Comparison of ENCODE assay signal across 9 mouse cellular contexts in the genomic region with DNA sequence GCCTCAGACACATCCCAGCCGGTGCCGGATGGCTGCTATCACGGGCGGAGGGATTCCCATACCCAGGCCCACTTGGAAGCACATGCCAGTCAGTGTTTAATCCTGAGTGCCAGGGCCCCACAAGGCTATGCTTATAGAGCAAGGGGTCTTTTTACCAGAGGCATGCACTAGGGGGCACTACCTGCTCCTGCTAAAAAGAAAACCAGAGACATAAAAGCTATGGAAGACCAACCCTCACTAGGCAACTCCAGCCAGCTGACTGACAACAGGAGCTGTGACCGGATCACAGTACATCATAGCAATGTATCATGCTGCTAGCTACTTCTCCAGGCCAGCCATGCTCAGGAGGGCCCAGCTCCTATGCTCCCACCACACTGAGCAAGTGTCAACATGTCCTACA. TPM values are rescaled to one million over a fixed set of nuclear protein-coding genes. Genes with fewer than 3 reads are reported as not detected.
A peak's percentile ranks its signal among the peaks of the same experiment; 100 is the strongest.
DNase-seq lines count a peak whose midpoint lies in the region; ATAC-seq and TF ChIP-seq lines count a peak whose summit lies in the region.
"Had no signal": no experiment of that assay in that cellular context is flagged by ENCODE, and none has a peak within 500 bp of the region (broad histone marks: within the 10 kb centered on the region; RNA-seq: fewer than 3 reads in every experiment).

No protein-coding gene starts in this region.

- H3K27ac ChIP-seq in hindbrain, embryonic 13.5 days: peak overlapping the region; percentile 72
- H3K27ac ChIP-seq in limb, embryonic 11.5 days (replicated peaks; ENCODE audit: low read depth, low read length): no peak overlapping the region
- no peak overlapping the region for H3K27ac ChIP-seq in midbrain, embryonic 14.5 days (replicated peaks; ENCODE audit: low read depth, low read length)
- no peak overlapping the region for H3K27ac ChIP-seq in stomach, postnatal 0 days (replicated peaks)

- no peaks in the 10 kb centered on the region for H3K27me3 ChIP-seq in hindbrain, embryonic 13.5 days
- H3K27me3 ChIP-seq in limb, embryonic 11.5 days (ENCODE audit: control insufficient read depth, insufficient read depth, low read length): no peaks in the 10 kb centered on the region
- no peaks in the 10 kb centered on the region for H3K27me3 ChIP-seq in midbrain, embryonic 14.5 days (ENCODE audit: control insufficient read depth, insufficient read depth, low read length)
- no peaks in the 10 kb centered on the region for H3K27me3 ChIP-seq in stomach, postnatal 0 days (ENCODE audit: control insufficient read depth, insufficient read depth, low read length)
- H3K27me3 ChIP-seq: megakaryocyte, embryonic 14.5 days had no signal

- DNase-seq in right cerebral cortex, adult 2 months (ENCODE audit: low spot score in 2 of 2): peak; percentile 62 to 74
- DNase-seq in right cerebral cortex, postnatal 25 days: no peak
- DNase-seq in cerebellum, adult 8-10 months: peak; percentile 74
- DNase-seq in gastrocnemius, adult 18-20 months (ENCODE audit: low spot score): peak; percentile 77
- DNase-seq in limb, embryonic 11.5 days (ENCODE audit: low spot score): peak; percentile 78
- DNase-seq in midbrain, embryonic 14.5 days: peak; percentile 87
- DNase-seq in stomach, postnatal 0 days (ENCODE audit: low spot score): peak; percentile 58

- H3K9ac ChIP-seq in hindbrain, embryonic 13.5 days: no peak overlapping the region
- no peak overlapping the region for H3K9ac ChIP-seq in limb, embryonic 11.5 days (ENCODE audit: low read length)
- no peak overlapping the region for H3K9ac ChIP-seq in midbrain, embryonic 14.5 days (replicated peaks; ENCODE audit: low read length)
- no peak overlapping the region for H3K9ac ChIP-seq in stomach, postnatal 0 days (ENCODE audit: low read length)

- H3K4me1 ChIP-seq in hindbrain, embryonic 13.5 days (replicated peaks): peaks cover 65% of the 10 kb centered on the region
- H3K4me1 ChIP-seq in limb, embryonic 11.5 days (ENCODE audit: control insufficient read depth, insufficient read depth, low read length): peaks cover 50% of the 10 kb centered on the region
- H3K4me1 ChIP-seq in midbrain, embryonic 14.5 days (ENCODE audit: control insufficient read depth, insufficient read depth, low read length): peaks cover 32% of the 10 kb centered on the region
- H3K4me1 ChIP-seq in stomach, postnatal 0 days (replicated peaks; ENCODE audit: control insufficient read depth, insufficient read depth): peaks cover 8% of the 10 kb centered on the region; the same call in 1 of the 2 replicates

- WGBS in hindbrain, embryonic 13.5 days: 46% methylated on average over 5 of the region's 5 CpGs
- WGBS in limb, embryonic 11.5 days: 57% methylated on average over 5 of the region's 5 CpGs
- WGBS in midbrain, embryonic 14.5 days: 34% methylated on average over 5 of the region's 5 CpGs
- 62% methylated on average over 5 of the region's 5 CpGs for WGBS in stomach, postnatal 0 days

- ATAC-seq in hindbrain, embryonic 13.5 days (ENCODE audit: low FRiP score): peak; percentile 18
- no peak for ATAC-seq in limb, embryonic 11.5 days (ENCODE audit: insufficient number of reproducible peaks, low FRiP score, low TSS enrichment, low read depth)
- peak; percentile 55; the same call in 1 of the 2 replicates for ATAC-seq in midbrain, embryonic 14.5 days (ENCODE audit: low FRiP score, low TSS enrichment)
- peak; percentile 50 for ATAC-seq in stomach, postnatal 0 days (ENCODE audit: low FRiP score, low TSS enrichment)

- no peaks in the 10 kb centered on the region for H3K9me3 ChIP-seq in hindbrain, embryonic 13.5 days
- H3K9me3 ChIP-seq in limb, embryonic 11.5 days (ENCODE audit: control insufficient read depth, low read length): no peaks in the 10 kb centered on the region
- no peaks in the 10 kb centered on the region for H3K9me3 ChIP-seq in midbrain, embryonic 14.5 days (ENCODE audit: control insufficient read depth, low read length)
- H3K9me3 ChIP-seq in stomach, postnatal 0 days (ENCODE audit: control insufficient read depth, low read length): no peaks in the 10 kb centered on the region
- H3K9me3 ChIP-seq: megakaryocyte, embryonic 14.5 days had no signal

- no peaks in the 10 kb centered on the region for H3K36me3 ChIP-seq in hindbrain, embryonic 13.5 days
- no peaks in the 10 kb centered on the region for H3K36me3 ChIP-seq in limb, embryonic 11.5 days (ENCODE audit: control insufficient read depth, insufficient read depth, low read length)
- H3K36me3 ChIP-seq in midbrain, embryonic 14.5 days (ENCODE audit: control insufficient read depth, insufficient read depth, low read length): no peaks in the 10 kb centered on the region
- H3K36me3 ChIP-seq in stomach, postnatal 0 days (ENCODE audit: control insufficient read depth, insufficient read depth, low read length): no peaks in the 10 kb centered on the region

- no peak for TF ChIP-seq EP300 in stomach, postnatal 0 days (optimal IDR thresholded peaks at IDR 0.05)

- H3K4me2 ChIP-seq in hindbrain, embryonic 13.5 days: no peak overlapping the region
- no peak overlapping the region for H3K4me2 ChIP-seq in limb, embryonic 11.5 days (ENCODE audit: low read depth, severe bottlenecking)
- H3K4me2 ChIP-seq in midbrain, embryonic 14.5 days (ENCODE audit: low read length): no peak overlapping the region
- no peak overlapping the region for H3K4me2 ChIP-seq in stomach, postnatal 0 days (replicated peaks; ENCODE audit: low read depth)

- H3K4me3 ChIP-seq in hindbrain, embryonic 13.5 days: no peak overlapping the region
- no peak overlapping the region for H3K4me3 ChIP-seq in limb, embryonic 11.5 days (ENCODE audit: low read depth, low read length)
- H3K4me3 ChIP-seq in midbrain, embryonic 14.5 days (replicated peaks; ENCODE audit: low read depth, low read length): no peak overlapping the region
- H3K4me3 ChIP-seq in stomach, postnatal 0 days (ENCODE audit: low read depth, low read length): no peak overlapping the region
- H3K4me3 ChIP-seq: megakaryocyte, embryonic 14.5 days had no signal

- peak; percentile 82 for TF ChIP-seq CTCF in stomach, postnatal 0 days (IDR thresholded peaks at IDR 0.05; ENCODE audit: low read depth)

RNA-seq across cellular contexts. Expression of gene Arl6ip4, which starts 46.7 kb away (rescaled TPM):
- total RNA-seq in gastrocnemius, adult 18-20 months (2021): 10 to 100 TPM; 39.1 TPM
- 71.7 and 75.1 TPM in 2 replicates for polyA plus RNA-seq in hindbrain, embryonic 13.5 days (2015; fragmentation: Nextera tagmentation; extraction: Ambion mirVana)
- polyA plus RNA-seq in limb, embryonic 11.5 days (2014; fragmentation: Nextera tagmentation; extraction: Ambion mirVana): 116 TPM in 2 replicates
- 65.2 and 72.3 TPM in 2 replicates for polyA plus RNA-seq in midbrain, embryonic 14.5 days (2014; fragmentation: Nextera tagmentation; extraction: Ambion mirVana)
- polyA plus RNA-seq in stomach, postnatal 0 days (2015; fragmentation: Nextera tagmentation; extraction: Ambion mirVana): 77.1 and 78.9 TPM in 2 replicates

RNA-seq across cellular contexts. Expression of gene Ogfod2, which starts 50.5 kb away (rescaled TPM):
- 10 to 100 TPM; 13.2 to 14.5 TPM for total RNA-seq in gastrocnemius, adult 18-20 months (2021)
- 29.4 and 34.0 TPM in 2 replicates for polyA plus RNA-seq in hindbrain, embryonic 13.5 days (2015; fragmentation: Nextera tagmentation; extraction: Ambion mirVana)
- polyA plus RNA-seq in limb, embryonic 11.5 days (2014; fragmentation: Nextera tagmentation; extraction: Ambion mirVana): 8.0 and 11.5 TPM in 2 replicates
- 19.7 and 20.7 TPM in 2 replicates for polyA plus RNA-seq in midbrain, embryonic 14.5 days (2014; fragmentation: Nextera tagmentation; extraction: Ambion mirVana)
- polyA plus RNA-seq in stomach, postnatal 0 days (2015; fragmentation: Nextera tagmentation; extraction: Ambion mirVana): 19.0 and 21.0 TPM in 2 replicates
